Mouse (Mus musculus) E14TG2a.4 (cell line): Measurements from ENCODE around the gene Olfr434.

Source experiments
- H3K27me3 ChIP-seq: 2 replicates; pipeline ENCODE4 v1.6.1; 2014; ENCODE audit warnings: low read length, control low read depth; ENCODE audit not compliant: insufficient read depth
- H3K36me3 ChIP-seq: 2 replicates; pipeline ENCODE4 v1.6.1; 2014; ENCODE audit warnings: low read length, control low read depth; ENCODE audit not compliant: insufficient read depth
- H3K4me1 ChIP-seq: replicated peaks from 2 replicates; pipeline ENCODE4 v1.6.1; 2014; ENCODE audit warnings: low read depth, low read length, control low read depth
- H3K4me3 ChIP-seq: replicated peaks from 2 replicates; pipeline ENCODE4 v1.5.1; 2014; ENCODE audit warnings: mild to moderate bottlenecking, low read length
- H3K9me3 ChIP-seq: 2 replicates; pipeline ENCODE4 v1.6.1; 2014; ENCODE audit warnings: low read length, control low read depth
- CTCF ChIP-seq: conservative IDR thresholded peaks from 2 replicates; pipeline ENCODE4 v1.5.1; 2014; ENCODE audit warnings: low read length
- NANOG ChIP-seq: IDR thresholded peaks from 2 replicates; pipeline ENCODE4 v1.6.1; 2014; ENCODE audit warnings: borderline replicate concordance, low read length, mixed read lengths
- POU5F1 ChIP-seq: IDR thresholded peaks from 2 replicates; pipeline ENCODE4 v1.6.1; 2014; ENCODE audit warnings: low read length, borderline replicate concordance

The Olfr434 gene

DNA sequence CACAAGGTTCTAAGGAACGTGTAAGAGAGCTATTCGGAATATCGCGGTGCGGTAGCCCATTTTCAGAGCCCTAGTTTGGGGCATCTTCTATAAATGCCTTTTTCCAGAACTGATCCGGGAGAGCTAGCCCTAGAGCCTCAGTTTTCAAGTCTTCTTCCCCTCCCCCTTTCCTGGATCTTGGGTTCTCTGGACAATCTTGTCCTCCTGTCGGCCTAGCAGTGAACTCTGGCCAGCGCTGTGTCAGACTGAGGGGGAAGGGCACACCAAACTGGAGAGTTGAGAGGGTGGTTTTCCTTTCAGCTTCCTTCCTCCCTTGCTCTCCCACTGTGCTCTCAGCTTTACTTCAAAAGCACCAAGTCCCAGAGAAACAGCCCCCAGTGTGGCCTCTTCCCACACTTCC lies 53.5 kb downstream of the Olfr434 start:
- Histone ChIP-seq H3K36me3 (no peaks in the 10 kb centered on the region), H3K27me3 (peaks cover 52% of the 10 kb centered on the region), H3K4me3 (peak overlapping the region; percentile 78), H3K4me1 (peaks cover 16% of the 10 kb centered on the region), H3K9me3 (no peaks in the 10 kb centered on the region)
- TF ChIP-seq NANOG (no peak), POU5F1 (no peak), CTCF (no peak)
